Mouse (Mus musculus): Measurements from ENCODE around the gene Atp6v0a1. TPM values are rescaled to one million over a fixed set of nuclear protein-coding genes. Genes with fewer than 3 reads are reported as not detected.

Atp6v0a1 gene
- polyA plus RNA-seq, 1 experiment from 2014 or later: 167 TPM

GRCm38 (mm10) chr11:101062971-101063675 lies 53.9 kb downstream of the Atp6v0a1 start:
- 70% methylated on average over 14 of the region's 14 CpGs for WGBS

GRCm38 (mm10) chr11:101063676-101064327 lies 54.5 kb downstream of the Atp6v0a1 start:
- Histone ChIP-seq H3K27me3 (replicated peaks) (no peaks in the 10 kb centered on the region), H3K4me1 (peaks cover 26% of the 10 kb centered on the region), H3K27ac (replicated peaks) (peak overlapping the region; percentile 70), H3K36me3 (peaks cover 48% of the 10 kb centered on the region), H3K4me3 (replicated peaks) (no peak overlapping the region), H3K9me3 (replicated peaks) (no peaks in the 10 kb centered on the region), H3K4me2 (no peak overlapping the region), H3K9ac (replicated peaks) (peak overlapping the region; percentile 23; the same call in 1 of the 2 replicates)
- WGBS: 57% methylated on average over 12 of the region's 12 CpGs
- no peak for ATAC-seq (ENCODE audit: low FRiP score)

More at GRCm38 (mm10) chr11:101062971-101063675, 53.9 kb downstream of the Atp6v0a1 start:
- no peak overlapping the region for H3K4me2 ChIP-seq
- no peaks in the 10 kb centered on the region for H3K27me3 ChIP-seq (replicated peaks)
- H3K27ac ChIP-seq (replicated peaks): peak overlapping the region; percentile 70
- H3K36me3 ChIP-seq: peaks cover 54% of the 10 kb centered on the region
- peaks cover 26% of the 10 kb centered on the region for H3K4me1 ChIP-seq
- H3K9me3 ChIP-seq (replicated peaks): no peaks in the 10 kb centered on the region
- no peak overlapping the region for H3K9ac ChIP-seq (replicated peaks)
- no peak overlapping the region for H3K4me3 ChIP-seq (replicated peaks)
- no peak for ATAC-seq (ENCODE audit: low FRiP score)

GRCm38 (mm10) chr11:101064462-101064861 lies 55.2 kb downstream of the Atp6v0a1 start:
- Histone ChIP-seq H3K4me1 (peaks cover 30% of the 10 kb centered on the region), H3K36me3 (peaks cover 43% of the 10 kb centered on the region), H3K4me3 (replicated peaks) (no peak overlapping the region), H3K27me3 (replicated peaks) (no peaks in the 10 kb centered on the region), H3K4me2 (no peak overlapping the region), H3K9me3 (replicated peaks) (no peaks in the 10 kb centered on the region), H3K27ac (replicated peaks) (peak overlapping the region; percentile 70; the same call in 1 of the 2 replicates), H3K9ac (replicated peaks) (no peak overlapping the region)
- ATAC-seq (ENCODE audit: low FRiP score): no peak
- 80% methylated on average over 4 of the region's 4 CpGs for WGBS

GRCm38 (mm10) chr11:101065002-101065401 lies 55.8 kb downstream of the Atp6v0a1 start:
- peaks cover 29% of the 10 kb centered on the region for H3K4me1 ChIP-seq
- 93% methylated on average over 9 of the region's 9 CpGs for WGBS
- no peak for ATAC-seq (ENCODE audit: low FRiP score)
- H3K27me3 ChIP-seq (replicated peaks): no peaks in the 10 kb centered on the region
- no peak overlapping the region for H3K4me3 ChIP-seq (replicated peaks)
- no peak overlapping the region for H3K9ac ChIP-seq (replicated peaks)
- no peak overlapping the region for H3K4me2 ChIP-seq
- H3K27ac ChIP-seq (replicated peaks): no peak overlapping the region
- peaks cover 39% of the 10 kb centered on the region for H3K36me3 ChIP-seq
- H3K9me3 ChIP-seq (replicated peaks): no peaks in the 10 kb centered on the region

- H3K4me3 ChIP-seq (replicated peaks): peak overlapping the region; percentile 30
- H3K4me2 ChIP-seq: peak overlapping the region; percentile 63
- H3K27me3 ChIP-seq (replicated peaks): no peaks in the 10 kb centered on the region
- H3K27ac ChIP-seq (replicated peaks): peak overlapping the region; percentile 33; the same call in 1 of the 2 replicates
- no peaks in the 10 kb centered on the region for H3K9me3 ChIP-seq (replicated peaks)
- peaks cover 21% of the 10 kb centered on the region for H3K36me3 ChIP-seq
- ATAC-seq (ENCODE audit: low FRiP score): no peak
- 24% methylated on average over 18 of the region's 18 CpGs for WGBS
- no peak overlapping the region; the same call in 1 of the 2 replicates for H3K9ac ChIP-seq (replicated peaks)
- peaks cover 37% of the 10 kb centered on the region for H3K4me1 ChIP-seq
These were observed 57.5 kb downstream of the Atp6v0a1 start for GRCm38 (mm10) chr11:101066549-101067412.

- H3K27ac ChIP-seq (replicated peaks): peak within 1 kb of the TSS; percentile 78
- H3K27me3 ChIP-seq (replicated peaks): no peaks in the 10 kb centered on the region
- peaks cover 27% of the 10 kb centered on the region for H3K4me1 ChIP-seq
- H3K36me3 ChIP-seq: no peaks in the 10 kb centered on the region; the same call in 1 of the 2 replicates
- WGBS: 4% methylated on average over 35 of the region's 35 CpGs
- no peaks in the 10 kb centered on the region for H3K9me3 ChIP-seq (replicated peaks)
- peak; percentile 92 for ATAC-seq (ENCODE audit: low FRiP score)
- peak within 1 kb of the TSS; percentile 65 for H3K4me3 ChIP-seq (replicated peaks)
- peak within 1 kb of the TSS; percentile 97 for H3K4me2 ChIP-seq
- H3K9ac ChIP-seq (replicated peaks): peak within 1 kb of the TSS; percentile 91
These were observed 60.3 kb downstream of the Atp6v0a1 start, which contains the start of gene Naglu for GRCm38 (mm10) chr11:101069391-101070188. TSS of gene Naglu (plus strand) at chr11:101070012.

GRCm38 (mm10) chr11:101070189-101070527 lies 60.9 kb downstream of the Atp6v0a1 start:
- no peaks in the 10 kb centered on the region for H3K9me3 ChIP-seq (replicated peaks)
- peaks cover 27% of the 10 kb centered on the region for H3K4me1 ChIP-seq
- peak overlapping the region; percentile 78 for H3K27ac ChIP-seq (replicated peaks)
- no peaks in the 10 kb centered on the region for H3K36me3 ChIP-seq
- peak overlapping the region; percentile 97 for H3K4me2 ChIP-seq
- WGBS: under 1% methylated on average over 31 of the region's 36 CpGs
- peak overlapping the region; percentile 91 for H3K9ac ChIP-seq (replicated peaks)
- H3K27me3 ChIP-seq (replicated peaks): no peaks in the 10 kb centered on the region
- peak overlapping the region; percentile 65 for H3K4me3 ChIP-seq (replicated peaks)
- peak; percentile 62 for ATAC-seq (ENCODE audit: low FRiP score)

GRCm38 (mm10) chr11:101070987-101071386 lies 61.7 kb downstream of the Atp6v0a1 start:
- 0 out of 2 replicates have a peak overlapping the region, but pooled peaks have one; percentile 91 for H3K9ac ChIP-seq (replicated peaks)
- WGBS: 72% methylated on average over 6 of the region's 6 CpGs
- peaks cover 27% of the 10 kb centered on the region for H3K4me1 ChIP-seq
- H3K27me3 ChIP-seq (replicated peaks): no peaks in the 10 kb centered on the region
- peak overlapping the region; percentile 65 for H3K4me3 ChIP-seq (replicated peaks)
- no peaks in the 10 kb centered on the region for H3K36me3 ChIP-seq
- ATAC-seq (ENCODE audit: low FRiP score): no peak
- peak overlapping the region; percentile 97 for H3K4me2 ChIP-seq
- H3K27ac ChIP-seq (replicated peaks): no peak overlapping the region
- no peaks in the 10 kb centered on the region for H3K9me3 ChIP-seq (replicated peaks)

GRCm38 (mm10) chr11:101071810-101072428 lies 62.7 kb downstream of the Atp6v0a1 start:
- H3K27ac ChIP-seq (replicated peaks): no peak overlapping the region
- 70% methylated on average over 14 of the region's 14 CpGs for WGBS
- no peak overlapping the region for H3K4me2 ChIP-seq
- peaks cover 6% of the 10 kb centered on the region for H3K27me3 ChIP-seq (replicated peaks)
- ATAC-seq (ENCODE audit: low FRiP score): no peak
- H3K4me3 ChIP-seq (replicated peaks): no peak overlapping the region
- no peaks in the 10 kb centered on the region for H3K9me3 ChIP-seq (replicated peaks)
- H3K36me3 ChIP-seq: no peaks in the 10 kb centered on the region; the same call in 1 of the 2 replicates
- H3K4me1 ChIP-seq: peaks cover 21% of the 10 kb centered on the region
- no peak overlapping the region for H3K9ac ChIP-seq (replicated peaks)

- WGBS: 67% methylated on average over 9 of the region's 9 CpGs
- H3K36me3 ChIP-seq: no peaks in the 10 kb centered on the region; the same call in 1 of the 2 replicates
- no peak for ATAC-seq (ENCODE audit: low FRiP score)
- no peak within 1 kb of the TSS for H3K4me2 ChIP-seq
- no peak within 1 kb of the TSS for H3K4me3 ChIP-seq (replicated peaks)
- H3K27me3 ChIP-seq (replicated peaks): peaks cover 41% of the 10 kb centered on the region
- no peak within 1 kb of the TSS for H3K9ac ChIP-seq (replicated peaks)
- no peaks in the 10 kb centered on the region for H3K9me3 ChIP-seq (replicated peaks)
- no peak within 1 kb of the TSS for H3K27ac ChIP-seq (replicated peaks)
- H3K4me1 ChIP-seq: peaks cover 22% of the 10 kb centered on the region
These were observed 68.9 kb downstream of the Atp6v0a1 start, which contains the start of gene Hsd17b1 for GRCm38 (mm10) chr11:101078121-101078520. TSS of gene Hsd17b1 (plus strand) at chr11:101078411.
